ENCODE assay signal across 31 mouse cellular contexts in the genomic region with DNA sequence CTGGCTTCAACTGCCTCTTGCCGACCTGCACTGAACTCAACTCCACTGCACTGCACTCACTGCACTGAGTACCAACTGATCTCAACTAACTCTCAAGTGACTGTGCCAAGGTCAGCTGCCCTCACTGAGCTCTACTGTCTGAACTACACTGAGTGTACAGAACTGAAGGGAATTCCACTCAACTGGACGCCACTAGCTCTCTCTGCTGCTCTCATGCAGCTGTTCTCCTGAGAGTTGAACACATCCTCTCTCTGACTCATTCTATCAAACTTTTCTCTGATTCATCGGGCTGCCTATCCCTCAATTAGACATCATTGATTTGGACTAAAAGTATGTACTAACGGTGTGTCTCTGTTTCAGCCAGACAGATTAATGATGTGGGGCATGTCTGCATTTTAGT. TPM values are rescaled to one million over a fixed set of nuclear protein-coding genes. Genes with fewer than 3 reads are reported as not detected.
"Had no signal": no experiment of that assay in that cellular context is flagged by ENCODE, and none has a peak within 500 bp of the region (broad histone marks: within the 10 kb centered on the region; RNA-seq: fewer than 3 reads in every experiment).

No protein-coding gene starts in this region.

- H3K27me3 ChIP-seq: heart, embryonic 13.5 days; heart, embryonic 15.5 days; hindbrain, embryonic 13.5 days; intestine, embryonic 15.5 days; limb, embryonic 12.5 days; liver, embryonic 13.5 days; liver, embryonic 15.5 days had no signal

- H3K27ac ChIP-seq: gastrocnemius, adult 2 months; heart, adult 2 months; heart, embryonic 13.5 days; heart, embryonic 15.5 days; hindbrain, embryonic 13.5 days; intestine, embryonic 15.5 days; limb, embryonic 10.5 days; limb, embryonic 12.5 days; liver, embryonic 13.5 days; liver, embryonic 15.5 days had no signal

- H3K9ac ChIP-seq: heart, embryonic 13.5 days; heart, embryonic 15.5 days; hindbrain, embryonic 13.5 days; intestine, embryonic 15.5 days; limb, embryonic 12.5 days; liver, embryonic 13.5 days; liver, embryonic 15.5 days; liver, postnatal 0 days had no signal

- H3K4me3 ChIP-seq: gastrocnemius, adult 2 months; heart, adult 2 months; heart, embryonic 13.5 days; heart, embryonic 15.5 days; hindbrain, embryonic 13.5 days; intestine, embryonic 15.5 days; limb, embryonic 10.5 days; limb, embryonic 12.5 days; liver, embryonic 13.5 days; liver, embryonic 15.5 days had no signal

- H3K9me3 ChIP-seq: heart, embryonic 13.5 days; heart, embryonic 15.5 days; hindbrain, embryonic 13.5 days; intestine, embryonic 15.5 days; limb, embryonic 10.5 days; limb, embryonic 12.5 days; liver, embryonic 13.5 days; liver, embryonic 15.5 days had no signal

- H3K4me1 ChIP-seq: heart, embryonic 13.5 days; heart, embryonic 15.5 days; hindbrain, embryonic 13.5 days; intestine, embryonic 15.5 days; limb, embryonic 10.5 days; limb, embryonic 12.5 days; liver, embryonic 13.5 days; liver, embryonic 15.5 days had no signal

- H3K36me3 ChIP-seq: heart, embryonic 13.5 days; heart, embryonic 15.5 days; hindbrain, embryonic 13.5 days; intestine, embryonic 15.5 days; limb, embryonic 10.5 days; limb, embryonic 12.5 days; liver, embryonic 13.5 days; liver, embryonic 15.5 days had no signal

- ATAC-seq: hindbrain, embryonic 16.5 days; inflammation-experienced regulatory T-cells, adult 6 months; intestine, embryonic 15.5 days; liver, postnatal 0 days had no signal

- DNase-seq: gastrocnemius, adult 2 months; gastrocnemius, postnatal 10 days; gastrocnemius, postnatal 25 days; heart, adult 11 months; heart, adult 2 months; heart, postnatal 14 days; heart, postnatal 36 days; kidney, adult 11 months; kidney, adult 2 months; kidney, postnatal 10 days; kidney, postnatal 25 days; layer of hippocampus, adult 9-11 months; layer of hippocampus, postnatal 36 days; liver; liver, embryonic 13.5 days; liver, postnatal 0 days had no signal

- H3K4me2 ChIP-seq: heart, embryonic 11.5 days; heart, embryonic 13.5 days; heart, embryonic 15.5 days; hindbrain, embryonic 13.5 days; intestine, embryonic 15.5 days; limb, embryonic 12.5 days; liver, embryonic 11.5 days; liver, embryonic 13.5 days; liver, embryonic 15.5 days had no signal

RNA-seq across cellular contexts. Expression of a gene that starts 15.3 kb away (rescaled TPM):
- polyA plus RNA-seq: large intestine, adult 2 months had no signal

RNA-seq across cellular contexts. Expression of a gene that starts 22.7 kb away (rescaled TPM):
- polyA plus RNA-seq: gonadal fat pad, adult 2 months; inflammation-experienced regulatory T-cells, adult 6 months; intestine, embryonic 15.5 days; kidney, embryonic 14.5 days; kidney, embryonic 16.5 days; limb, embryonic 10.5 days; limb, embryonic 12.5 days; liver, embryonic 13.5 days; liver, embryonic 15.5 days; liver, postnatal 0 days had no signal
